20 mouse cellular contexts compared by ENCODE assay signal in genomic region chr13:19644225-19644624, GRCm38 (mm10). TPM values are rescaled to one million over a fixed set of nuclear protein-coding genes. Genes with fewer than 3 reads are reported as not detected.
A peak's percentile ranks its signal among the peaks of the same experiment; 100 is the strongest.
DNase-seq lines count a peak whose midpoint lies in the region; ATAC-seq and TF ChIP-seq lines count a peak whose summit lies in the region.
"Had no signal": no experiment of that assay in that cellular context is flagged by ENCODE, and none has a peak within 500 bp of the region (broad histone marks: within the 10 kb centered on the region; RNA-seq: fewer than 3 reads in every experiment).

No protein-coding gene starts in this region.

- peak; percentile 47 for TF ChIP-seq CTCF in heart, adult 2 months (IDR thresholded peaks at IDR 0.05)
- TF ChIP-seq CTCF in liver, adult 2 months (IDR thresholded peaks at IDR 0.05; ENCODE audit: low read depth, low read length), result no peak
- TF ChIP-seq CTCF in CH12.LX (conservative IDR thresholded peaks at IDR 0.05 in 1 of 2, IDR thresholded peaks at IDR 0.05 in 1 of 2; ENCODE audit: low read depth in 2 of 2, low read length in 2 of 2), result peak in 1 of 2 experiments; percentile 55; a peak in 2 of 4 replicates

- TF ChIP-seq POLR2A in heart, adult 2 months (IDR thresholded peaks at IDR 0.05; ENCODE audit: insufficient read depth, low read depth, low read length), result no peak
- no peak for TF ChIP-seq POLR2A in liver, adult 2 months (IDR thresholded peaks at IDR 0.05; ENCODE audit: extremely low read depth, insufficient read depth, low read length)
- no peak for TF ChIP-seq POLR2A in CH12.LX (IDR thresholded peaks at IDR 0.05; ENCODE audit: low read depth, low read length)

- in situ Hi-C loops in CH12.LX (cut with MboI; ENCODE audit: low pct_ligation_motif_present, low pct_unique_long_range_greater_than_20kb, low sequenced_read_pairs), result loop anchor here (25.0 kb wide), 1 partner anchor 482 kb away; no protein-coding TSS in a partner anchor

- H3K36me3 ChIP-seq in heart, adult 2 months (ENCODE audit: control insufficient read depth, insufficient read depth, low read length), result no peaks in the 10 kb centered on the region
- H3K36me3 ChIP-seq in heart, embryonic 10.5 days, result no peaks in the 10 kb centered on the region
- no peaks in the 10 kb centered on the region for H3K36me3 ChIP-seq in liver, adult 2 months (ENCODE audit: control insufficient read depth, insufficient read depth, low read length)
- H3K36me3 ChIP-seq in liver, embryonic 11.5 days (ENCODE audit: control insufficient read depth, insufficient read depth, low read length), result no peaks in the 10 kb centered on the region
- no peaks in the 10 kb centered on the region for H3K36me3 ChIP-seq in CH12.LX (replicated peaks in 1 of 2; ENCODE audit: control insufficient read depth in 1 of 2, insufficient read depth in 1 of 2, low read length in 1 of 2)
- H3K36me3 ChIP-seq: embryonic facial prominence, embryonic 13.5 days; forebrain, embryonic 15.5 days; stomach, embryonic 15.5 days had no signal

- no peaks in the 10 kb centered on the region for H3K79me2 ChIP-seq in heart, adult 2 months (replicated peaks; ENCODE audit: control insufficient read depth, insufficient read depth, low read length)
- H3K79me2 ChIP-seq in liver, adult 2 months (ENCODE audit: control insufficient read depth, insufficient read depth, low read length), result no peaks in the 10 kb centered on the region
- no peaks in the 10 kb centered on the region for H3K79me2 ChIP-seq in CH12.LX (replicated peaks; ENCODE audit: control insufficient read depth, extremely low read depth, insufficient read depth, poor library complexity, severe bottlenecking)

- H3K4me3 ChIP-seq in heart, adult 2 months, result no peak overlapping the region
- no peak overlapping the region for H3K4me3 ChIP-seq in heart, embryonic 10.5 days
- no peak overlapping the region for H3K4me3 ChIP-seq in liver, adult 2 months (ENCODE audit: insufficient read depth, low read depth, low read length)
- H3K4me3 ChIP-seq in liver, embryonic 11.5 days (ENCODE audit: low read depth, low read length), result no peak overlapping the region
- H3K4me3 ChIP-seq in CH12.LX (replicated peaks in 1 of 3; ENCODE audit: low read depth in 2 of 3, low read length in 2 of 3, poor library complexity in 1 of 3), result no peak overlapping the region
- H3K4me3 ChIP-seq: embryonic facial prominence, embryonic 13.5 days; forebrain, embryonic 15.5 days; stomach, embryonic 15.5 days had no signal

- no peak overlapping the region for H3K27ac ChIP-seq in heart, adult 2 months
- no peak overlapping the region for H3K27ac ChIP-seq in heart, embryonic 10.5 days
- no peak overlapping the region for H3K27ac ChIP-seq in liver, adult 2 months (replicated peaks; ENCODE audit: insufficient read depth, low read depth, low read length)
- H3K27ac ChIP-seq in liver, embryonic 11.5 days (ENCODE audit: low read depth, low read length), result no peak overlapping the region
- no peak overlapping the region for H3K27ac ChIP-seq in CH12.LX (ENCODE audit: insufficient read depth, low read depth)
- H3K27ac ChIP-seq: embryonic facial prominence, embryonic 13.5 days; forebrain, embryonic 15.5 days; stomach, embryonic 15.5 days had no signal

- H3K9ac ChIP-seq in heart, adult 2 months (ENCODE audit: low read depth, low read length), result no peak overlapping the region
- H3K9ac ChIP-seq in liver, adult 2 months (ENCODE audit: low read depth, low read length), result no peak overlapping the region
- H3K9ac ChIP-seq in liver, embryonic 11.5 days (ENCODE audit: low read depth, low read length), result no peak overlapping the region
- H3K9ac ChIP-seq in CH12.LX (ENCODE audit: insufficient read depth, low read depth), result no peak overlapping the region
- H3K9ac ChIP-seq: embryonic facial prominence, embryonic 13.5 days; forebrain, embryonic 15.5 days; stomach, embryonic 15.5 days had no signal

- WGBS in heart, adult 2 months, result 69% methylated on average over 2 of the region's 2 CpGs
- 56% methylated on average over 2 of the region's 2 CpGs for WGBS in heart, embryonic 10.5 days
- WGBS in liver, adult 2 months, result 62% methylated on average over 2 of the region's 2 CpGs
- WGBS in liver, embryonic 11.5 days, result 63% methylated on average over 2 of the region's 2 CpGs

- no peaks in the 10 kb centered on the region for H3K9me3 ChIP-seq in heart, embryonic 10.5 days
- H3K9me3 ChIP-seq in liver, embryonic 11.5 days (ENCODE audit: control insufficient read depth, low read length), result no peaks in the 10 kb centered on the region
- H3K9me3 ChIP-seq in CH12.LX (replicated peaks; ENCODE audit: low read length), result no peaks in the 10 kb centered on the region
- H3K9me3 ChIP-seq: embryonic facial prominence, embryonic 13.5 days; forebrain, embryonic 15.5 days; stomach, embryonic 15.5 days had no signal

- no peak overlapping the region for H3K4me2 ChIP-seq in liver, embryonic 11.5 days
- no peak overlapping the region for H3K4me2 ChIP-seq in CH12.LX (ENCODE audit: insufficient read depth, low read depth, poor library complexity, severe bottlenecking)
- H3K4me2 ChIP-seq: embryonic facial prominence, embryonic 13.5 days; forebrain, embryonic 15.5 days; stomach, embryonic 15.5 days had no signal

- peak; percentile 43 for TF ChIP-seq RAD21 in CH12.LX (IDR thresholded peaks at IDR 0.05; ENCODE audit: low read depth, low read length)

- no peaks in the 10 kb centered on the region for H3K4me1 ChIP-seq in heart, adult 2 months (ENCODE audit: control insufficient read depth, insufficient read depth, low read length)
- H3K4me1 ChIP-seq in heart, embryonic 10.5 days, result no peaks in the 10 kb centered on the region
- H3K4me1 ChIP-seq in liver, adult 2 months (ENCODE audit: control insufficient read depth, insufficient read depth, low read length), result no peaks in the 10 kb centered on the region
- no peaks in the 10 kb centered on the region for H3K4me1 ChIP-seq in liver, embryonic 11.5 days (replicated peaks; ENCODE audit: control insufficient read depth, insufficient read depth, low read length)
- H3K4me1 ChIP-seq in CH12.LX (ENCODE audit: control insufficient read depth in 1 of 2, insufficient read depth in 2 of 2), result no peaks in the 10 kb centered on the region
- H3K4me1 ChIP-seq: embryonic facial prominence, embryonic 13.5 days; forebrain, embryonic 15.5 days; stomach, embryonic 15.5 days had no signal

- no peak for TF ChIP-seq EP300 in heart, adult 2 months (IDR thresholded peaks at IDR 0.05; ENCODE audit: insufficient read depth, low read depth, low read length)
- no peak for TF ChIP-seq EP300 in CH12.LX (IDR thresholded peaks at IDR 0.05; ENCODE audit: low read length)

- H3K27me3 ChIP-seq in heart, adult 2 months (ENCODE audit: control insufficient read depth, insufficient read depth, low read length), result no peaks in the 10 kb centered on the region
- H3K27me3 ChIP-seq in heart, embryonic 10.5 days (ENCODE audit: insufficient read depth, poor library complexity, severe bottlenecking), result no peaks in the 10 kb centered on the region
- no peaks in the 10 kb centered on the region for H3K27me3 ChIP-seq in liver, adult 2 months (ENCODE audit: control insufficient read depth, insufficient read depth, low read length)
- H3K27me3 ChIP-seq in liver, embryonic 11.5 days (replicated peaks; ENCODE audit: control insufficient read depth, insufficient read depth, low read length), result no peaks in the 10 kb centered on the region
- H3K27me3 ChIP-seq in CH12.LX (replicated peaks), result no peaks in the 10 kb centered on the region
- H3K27me3 ChIP-seq: embryonic facial prominence, embryonic 13.5 days; forebrain, embryonic 15.5 days; stomach, embryonic 15.5 days had no signal

- dilution Hi-C loops in CH12.LX (cut with MboI; ENCODE audit: extremely low pct_ligation_motif_present, extremely low pct_unique_long_range_greater_than_20kb, low sequenced_read_pairs), result no loop called here

- no peak for ATAC-seq in liver, embryonic 11.5 days (replicated peaks; ENCODE audit: low FRiP score)
- ATAC-seq: forebrain, embryonic 15.5 days had no signal

- DNase-seq in heart, adult 2 months, result no peak
- DNase-seq in heart, embryonic 10.5 days (ENCODE audit: low spot score), result no peak
- DNase-seq in liver, adult 2 months (ENCODE audit: extremely low read depth, low read depth, low spot score), result peak; percentile 4
- DNase-seq in liver, embryonic 11.5 days (ENCODE audit: low spot score), result no peak
- DNase-seq in CH12.LX (ENCODE audit: extremely low read depth) (no peak), adipocyte (ENCODE audit: low spot score) (peak; percentile 31)
- DNase-seq in urinary bladder, postnatal 14 days (ENCODE audit: low spot score), result no peak
- no peak for DNase-seq in adrenal gland, adult 2 months
- DNase-seq: cerebellum, adult 9-10 months; heart, postnatal 14 days; right cerebral cortex, postnatal 25 days; thymus, postnatal 4 days had no signal

- intact Hi-C loops in heart, adult 2 months (cut with DNase I), result no loop called here

RNA-seq across cellular contexts. Expression of gene Sfrp4, which starts 21.3 kb away (rescaled TPM):
- total RNA-seq in heart, adult 2 months (2021), result under 1 TPM; 0.31 to 0.32 TPM
- polyA plus RNA-seq in heart, adult 2 months (2012; rRNA removed), result 1.1 and 1.3 TPM in 2 replicates
- polyA plus RNA-seq in heart, embryonic 10.5 days (2016; fragmentation: Nextera tagmentation; extraction: Ambion mirVana), result 0.48 and 0.58 TPM in 2 replicates
- 0.09 and 0.20 TPM in 2 replicates for total RNA-seq in liver, adult 2 months (2014; rRNA removed)
- 0.02 TPM in 1 of 2 replicates, not detected in the other for polyA plus RNA-seq in liver, adult 2 months (2012; rRNA removed)
- 1.0 and 1.2 TPM in 2 replicates for polyA plus RNA-seq in liver, embryonic 11.5 days (2014; fragmentation: Nextera tagmentation; extraction: Ambion mirVana)
- not detected in 2 replicates for total RNA-seq in CH12.LX (2012; rRNA removed)
- total RNA-seq in CH12.LX (2014; rRNA removed), result not detected in 2 replicates
- polyA plus RNA-seq in CH12.LX (2012; ENCODE audit: insufficient read length, low read depth), result not detected in 2 replicates
- total RNA-seq in adrenal gland, adult 2 months (2021), result 1 to 10 TPM; 4.5 to 5.0 TPM
- 3.9 and 4.7 TPM in 2 replicates for polyA plus RNA-seq in adrenal gland, adult 2 months (2012; rRNA removed)
- total RNA-seq: granulocyte monocyte progenitor cell, adult 5-6 weeks had no signal

RNA-seq across cellular contexts. Expression of gene Epdr1, which starts 24.5 kb away (rescaled TPM):
- 10 to 100 TPM; 14.1 to 20.4 TPM for total RNA-seq in heart, adult 2 months (2021)
- polyA plus RNA-seq in heart, adult 2 months (2012; rRNA removed), result 23.3 and 29.9 TPM in 2 replicates
- 21.0 and 33.2 TPM in 2 replicates for polyA plus RNA-seq in heart, embryonic 10.5 days (2016; fragmentation: Nextera tagmentation; extraction: Ambion mirVana)
- 0.47 and 0.65 TPM in 2 replicates for total RNA-seq in liver, adult 2 months (2014; rRNA removed)
- 0.16 and 0.80 TPM in 2 replicates for polyA plus RNA-seq in liver, adult 2 months (2012; rRNA removed)
- 22.5 and 25.3 TPM in 2 replicates for polyA plus RNA-seq in liver, embryonic 11.5 days (2014; fragmentation: Nextera tagmentation; extraction: Ambion mirVana)
- total RNA-seq in CH12.LX (2012; rRNA removed) (0.25 and 0.81 TPM in 2 replicates), CH12.LX (2014; rRNA removed) (not detected in 2 replicates)
- not detected in 2 replicates for polyA plus RNA-seq in CH12.LX (2012; ENCODE audit: insufficient read length, low read depth)
- 10 to 100 TPM; 21.5 to 30.5 TPM for total RNA-seq in adrenal gland, adult 2 months (2021)
- polyA plus RNA-seq in adrenal gland, adult 2 months (2012; rRNA removed), result 48.3 and 51.6 TPM in 2 replicates

RNA-seq across cellular contexts. Expression of gene Nme8, which starts 53.4 kb away (rescaled TPM):
- not detected for total RNA-seq in heart, adult 2 months (2021)
- polyA plus RNA-seq in heart, adult 2 months (2012; rRNA removed), result not detected in 2 replicates
- polyA plus RNA-seq in heart, embryonic 10.5 days (2016; fragmentation: Nextera tagmentation; extraction: Ambion mirVana), result not detected in 2 replicates
- not detected in 2 replicates for total RNA-seq in liver, adult 2 months (2014; rRNA removed)
- polyA plus RNA-seq in liver, adult 2 months (2012; rRNA removed), result not detected in 2 replicates
- not detected in 2 replicates for polyA plus RNA-seq in liver, embryonic 11.5 days (2014; fragmentation: Nextera tagmentation; extraction: Ambion mirVana)
- total RNA-seq in CH12.LX (2012; rRNA removed) (not detected in 2 replicates), CH12.LX (2014; rRNA removed) (not detected in 2 replicates)
- polyA plus RNA-seq in CH12.LX (2012; ENCODE audit: insufficient read length, low read depth), result not detected in 2 replicates
- total RNA-seq in adrenal gland, adult 2 months (2021), result not detected
- not detected in 2 replicates for polyA plus RNA-seq in adrenal gland, adult 2 months (2012; rRNA removed)
- total RNA-seq: granulocyte monocyte progenitor cell, adult 5-6 weeks; layer of hippocampus, adult 18-20 months; left cerebral cortex, postnatal 10 days had no signal
- polyA plus RNA-seq: embryonic facial prominence, embryonic 13.5 days; forebrain, embryonic 15.5 days; intestine, embryonic 14.5 days; liver, embryonic 16.5 days; stomach, embryonic 15.5 days had no signal

Comparison
In these comparisons a context has a peak if more than half of its experiments do, and no peak if none do; other contexts are left out.
1. DNase-seq: peak in liver, adult 2 months (single experiment) and adipocyte (single experiment); none in heart, adult 2 months (0 of 2), heart, embryonic 10.5 days (single experiment), liver, embryonic 11.5 days (single experiment), CH12.LX (single experiment), urinary bladder, postnatal 14 days (single experiment) and adrenal gland, adult 2 months (single experiment).
2. RNA of gene Epdr1, which starts 24.5 kb away (polyA plus RNA-seq): 48.3 to 51.6 TPM in adrenal gland, adult 2 months, 23.3 to 29.9 TPM in heart, adult 2 months, 22.5 to 25.3 TPM in liver, embryonic 11.5 days and 21.0 to 33.2 TPM in heart, embryonic 10.5 days; 0.16 to 0.80 TPM in liver, adult 2 months and not detected in CH12.LX; every median in the first group is over 10 times any median in the second.